Mouse (Mus musculus) neural tube, embryonic 15.5 days (tissue): Measurements from ENCODE around the gene Snd1. TPM values are rescaled to one million over a fixed set of nuclear protein-coding genes. Genes with fewer than 3 reads are reported as not detected.

ENCODE experiments used
- ATAC-seq: fragments of 200-750 bp; cut with Nextera tagmentation; 2 replicates; pipeline ENCODE4 v1.8.0; 2017; ENCODE audit warnings: mild to moderate bottlenecking, moderate TSS enrichment, moderate library complexity; ENCODE audit not compliant: low FRiP score
- H3K27ac ChIP-seq: fragments of 300-500 bp; sonication (generic); replicated peaks from 2 replicates; pipeline ENCODE4 v1.5.1; 2015; ENCODE audit warnings: mild to moderate bottlenecking, inconsistent platforms
- H3K27me3 ChIP-seq: fragments of 300-500 bp; sonication (generic); replicated peaks from 2 replicates; pipeline ENCODE4 v1.6.1; 2015; ENCODE audit warnings: inconsistent platforms
- H3K36me3 ChIP-seq: fragments of 300-500 bp; sonication (generic); 2 replicates; pipeline ENCODE4 v1.6.1; 2015; ENCODE audit warnings: inconsistent platforms
- H3K4me1 ChIP-seq: fragments of 300-500 bp; sonication (generic); 2 replicates; pipeline ENCODE4 v1.6.1; 2015; ENCODE audit warnings: inconsistent platforms
- H3K4me2 ChIP-seq: fragments of 300-500 bp; sonication (generic); 2 replicates; pipeline ENCODE4 v1.6.1; 2015; ENCODE audit warnings: inconsistent platforms, mild to moderate bottlenecking, moderate library complexity
- H3K4me3 ChIP-seq: fragments of 300-500 bp; sonication (generic); replicated peaks from 2 replicates; pipeline ENCODE4 v1.5.1; 2015; ENCODE audit warnings: mild to moderate bottlenecking, inconsistent platforms
- H3K9ac ChIP-seq: fragments of 300-500 bp; sonication (generic); replicated peaks from 2 replicates; pipeline ENCODE4 v1.6.1; 2015; ENCODE audit warnings: mild to moderate bottlenecking, inconsistent platforms
- H3K9me3 ChIP-seq: fragments of 300-500 bp; sonication (generic); replicated peaks from 2 replicates; pipeline ENCODE4 v1.6.1; 2016; ENCODE audit warnings: inconsistent platforms
- WGBS: fragments of 180-500 bp; shearing (Covaris S2); methylation state at CpG from one replicate; pipeline ENCODE4 v1.1.7; 2015; ENCODE audit warnings: mixed read lengths; 5-methylcytosine and 5-hydroxymethylcytosine counted together
- polyA plus RNA-seq: library from polyadenylated mRNA; unstranded; fragments of >200 nt; fragmentation: Nextera tagmentation; extraction: Ambion mirVana; gene quantifications from 2 replicates; pipeline ENCODE4 v1.2.1, GENCODE M21; 2015

Snd1 gene
- polyA plus RNA-seq, 1 experiment from 2014 or later: 71.1 TPM

GRCm38 (mm10) chr6:28886724-28887440 is 411.9 kb downstream of the Snd1 start:
- no peak overlapping the region for H3K4me3 ChIP-seq
- no peaks in the 10 kb centered on the region for H3K9me3 ChIP-seq
- H3K4me2 ChIP-seq: no peak overlapping the region
- peaks cover 16% of the 10 kb centered on the region for H3K36me3 ChIP-seq
- WGBS: 80% methylated on average over 7 of the region's 7 CpGs
- no peaks in the 10 kb centered on the region for H3K27me3 ChIP-seq
- no peak for ATAC-seq
- no peak overlapping the region for H3K27ac ChIP-seq
- H3K9ac ChIP-seq: no peak overlapping the region
- H3K4me1 ChIP-seq: peaks cover 24% of the 10 kb centered on the region

GRCm38 (mm10) chr6:28890426-28890825 is 415.5 kb downstream of the Snd1 start:
- peak overlapping the region; percentile 33; the same call in 1 of the 2 replicates for H3K27ac ChIP-seq

GRCm38 (mm10) chr6:28891480-28891879 is 416.5 kb downstream of the Snd1 start:
- Histone ChIP-seq H3K9ac (no peak overlapping the region), H3K27me3 (no peaks in the 10 kb centered on the region), H3K4me2 (no peak overlapping the region), H3K9me3 (no peaks in the 10 kb centered on the region), H3K4me3 (no peak overlapping the region), H3K4me1 (peaks cover 38% of the 10 kb centered on the region), H3K27ac (peak overlapping the region; percentile 19; the same call in 1 of the 2 replicates), H3K36me3 (peaks cover 4% of the 10 kb centered on the region)
- ATAC-seq: peak; percentile 30; the same call in 1 of the 2 replicates
- WGBS: 21% methylated on average over 9 of the region's 9 CpGs

More at GRCm38 (mm10) chr6:28890426-28890825, 415.5 kb downstream of the Snd1 start:
- Histone ChIP-seq H3K36me3 (peaks cover 4% of the 10 kb centered on the region), H3K9me3 (no peaks in the 10 kb centered on the region), H3K9ac (no peak overlapping the region), H3K4me3 (no peak overlapping the region), H3K4me2 (no peak overlapping the region), H3K27me3 (no peaks in the 10 kb centered on the region), H3K4me1 (peaks cover 37% of the 10 kb centered on the region)
- peak; percentile 40; the same call in 1 of the 2 replicates for ATAC-seq
- WGBS: 37% methylated on average over 6 of the region's 6 CpGs

GRCm38 (mm10) chr6:28895004-28895515 is 420.1 kb downstream of the Snd1 start:
- Histone ChIP-seq H3K27ac (no peak overlapping the region), H3K4me3 (no peak overlapping the region), H3K36me3 (no peaks in the 10 kb centered on the region), H3K4me1 (peaks cover 46% of the 10 kb centered on the region), H3K9ac (no peak overlapping the region), H3K9me3 (no peaks in the 10 kb centered on the region), H3K27me3 (no peaks in the 10 kb centered on the region), H3K4me2 (no peak overlapping the region)
- no peak for ATAC-seq
- 54% methylated on average over 12 of the region's 12 CpGs for WGBS

- Histone ChIP-seq H3K9ac (no peak overlapping the region), H3K4me2 (no peak overlapping the region), H3K27ac (no peak overlapping the region), H3K9me3 (no peaks in the 10 kb centered on the region), H3K27me3 (no peaks in the 10 kb centered on the region), H3K36me3 (no peaks in the 10 kb centered on the region), H3K4me3 (no peak overlapping the region), H3K4me1 (peaks cover 39% of the 10 kb centered on the region)
- WGBS: 68% methylated on average over 6 of the region's 6 CpGs
- ATAC-seq: no peak
Observed at GRCm38 (mm10) chr6:28895726-28896125, 420.8 kb downstream of the Snd1 start.

- no peaks in the 10 kb centered on the region for H3K36me3 ChIP-seq
- no peaks in the 10 kb centered on the region for H3K27me3 ChIP-seq
- no peak overlapping the region for H3K9ac ChIP-seq
- WGBS: 18% methylated on average over 5 of the region's 5 CpGs
- no peak overlapping the region for H3K4me2 ChIP-seq
- peaks cover 28% of the 10 kb centered on the region for H3K4me1 ChIP-seq
- 0 out of 2 replicates have a peak, but pooled peaks have one; percentile 10 for ATAC-seq
- H3K9me3 ChIP-seq: no peaks in the 10 kb centered on the region
- no peak overlapping the region for H3K4me3 ChIP-seq
- no peak overlapping the region for H3K27ac ChIP-seq
Observed at GRCm38 (mm10) chr6:28896762-28897320, 421.9 kb downstream of the Snd1 start.

GRCm38 (mm10) chr6:28897326-28898085 is 422.6 kb downstream of the Snd1 start:
- Histone ChIP-seq H3K4me3 (no peak overlapping the region), H3K27me3 (no peaks in the 10 kb centered on the region), H3K9ac (no peak overlapping the region), H3K9me3 (no peaks in the 10 kb centered on the region), H3K4me2 (no peak overlapping the region), H3K36me3 (no peaks in the 10 kb centered on the region), H3K27ac (no peak overlapping the region), H3K4me1 (peaks cover 22% of the 10 kb centered on the region)
- no peak for ATAC-seq
- 48% methylated on average over 11 of the region's 11 CpGs for WGBS

- no peak for ATAC-seq
- H3K27me3 ChIP-seq: no peaks in the 10 kb centered on the region
- no peak overlapping the region for H3K9ac ChIP-seq
- 23% methylated on average over 10 of the region's 10 CpGs for WGBS
- H3K9me3 ChIP-seq: no peaks in the 10 kb centered on the region
- no peak overlapping the region for H3K4me2 ChIP-seq
- no peak overlapping the region for H3K4me3 ChIP-seq
- no peak overlapping the region for H3K27ac ChIP-seq
- no peaks in the 10 kb centered on the region for H3K36me3 ChIP-seq
- peaks cover 18% of the 10 kb centered on the region for H3K4me1 ChIP-seq
Observed at GRCm38 (mm10) chr6:28898836-28899235, 423.9 kb downstream of the Snd1 start.

GRCm38 (mm10) chr6:28902573-28902972 is 427.6 kb downstream of the Snd1 start:
- no peak overlapping the region for H3K9ac ChIP-seq
- H3K9me3 ChIP-seq: no peaks in the 10 kb centered on the region
- no peaks in the 10 kb centered on the region for H3K27me3 ChIP-seq
- no peak overlapping the region for H3K4me2 ChIP-seq
- 44% methylated on average over 2 of the region's 2 CpGs for WGBS
- no peak overlapping the region for H3K4me3 ChIP-seq
- ATAC-seq: no peak
- peaks cover 15% of the 10 kb centered on the region for H3K4me1 ChIP-seq
- no peak overlapping the region for H3K27ac ChIP-seq
- no peaks in the 10 kb centered on the region for H3K36me3 ChIP-seq

GRCm38 (mm10) chr6:28904417-28904816 is 429.5 kb downstream of the Snd1 start:
- WGBS: 70% methylated on average over 4 of the region's 4 CpGs
- Histone ChIP-seq H3K4me3 (no peak overlapping the region), H3K9ac (no peak overlapping the region), H3K4me1 (peaks cover 12% of the 10 kb centered on the region), H3K36me3 (no peaks in the 10 kb centered on the region), H3K27me3 (no peaks in the 10 kb centered on the region), H3K27ac (no peak overlapping the region), H3K4me2 (no peak overlapping the region), H3K9me3 (no peaks in the 10 kb centered on the region)
- no peak for ATAC-seq

- no peak overlapping the region for H3K4me2 ChIP-seq
- no peaks in the 10 kb centered on the region for H3K27me3 ChIP-seq
- H3K4me1 ChIP-seq: peaks cover 12% of the 10 kb centered on the region
- no peaks in the 10 kb centered on the region for H3K36me3 ChIP-seq
- H3K9ac ChIP-seq: no peak overlapping the region
- no peak overlapping the region for H3K27ac ChIP-seq
- 84% methylated on average over 8 of the region's 8 CpGs for WGBS
- no peaks in the 10 kb centered on the region for H3K9me3 ChIP-seq
- no peak for ATAC-seq
- no peak overlapping the region for H3K4me3 ChIP-seq
Observed at GRCm38 (mm10) chr6:28905301-28905700, 430.4 kb downstream of the Snd1 start.
